Mouse (Mus musculus): Measurements from ENCODE around the gene H2-D1.

The H2-D1 gene

DNA sequence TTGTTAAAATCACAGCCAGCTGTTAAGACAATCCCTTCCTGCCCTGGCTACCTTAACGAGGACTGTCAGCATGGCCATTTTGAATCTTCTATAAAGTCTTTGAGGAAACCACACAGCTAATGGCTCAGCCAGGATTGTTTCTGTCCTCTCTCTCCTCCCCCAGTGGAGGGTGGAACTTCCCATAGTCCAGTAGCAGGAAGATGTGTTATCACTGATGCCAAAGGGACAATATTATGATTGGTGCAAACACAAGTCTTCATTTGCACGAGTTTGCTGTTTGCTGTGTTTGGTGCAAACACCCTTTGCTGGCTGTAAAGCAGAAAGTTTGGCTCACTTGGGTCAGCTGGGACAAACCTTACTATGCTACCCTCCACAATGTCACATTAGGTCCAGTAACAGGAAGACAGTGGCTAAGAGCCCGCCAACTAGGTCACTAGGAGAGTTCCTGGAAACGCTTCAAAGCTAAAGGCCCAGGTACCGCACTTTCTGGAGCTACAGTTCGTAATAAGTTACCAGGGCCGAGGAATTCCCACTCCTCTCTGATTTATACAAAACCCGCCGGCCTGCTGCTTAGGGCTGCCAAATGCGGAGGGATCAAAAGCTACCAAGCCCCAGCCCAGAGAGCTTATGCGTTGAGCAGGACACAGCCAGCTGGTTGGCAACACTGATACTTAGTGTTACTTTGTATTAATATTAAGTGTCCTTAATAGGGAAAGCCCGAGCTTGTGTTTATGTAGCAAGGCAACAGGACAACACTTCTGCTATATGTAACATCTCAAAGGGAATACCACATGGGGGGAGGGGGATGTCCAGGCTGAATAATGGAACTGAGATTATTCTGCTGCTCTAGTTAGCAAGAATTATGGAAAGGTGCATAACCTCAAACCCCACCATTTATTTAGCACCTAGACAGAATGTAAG lies 21.9 kb upstream of the H2-D1 start:
- peak in 1 of 2 experiments; percentile 40 for DNase-seq

DNA sequence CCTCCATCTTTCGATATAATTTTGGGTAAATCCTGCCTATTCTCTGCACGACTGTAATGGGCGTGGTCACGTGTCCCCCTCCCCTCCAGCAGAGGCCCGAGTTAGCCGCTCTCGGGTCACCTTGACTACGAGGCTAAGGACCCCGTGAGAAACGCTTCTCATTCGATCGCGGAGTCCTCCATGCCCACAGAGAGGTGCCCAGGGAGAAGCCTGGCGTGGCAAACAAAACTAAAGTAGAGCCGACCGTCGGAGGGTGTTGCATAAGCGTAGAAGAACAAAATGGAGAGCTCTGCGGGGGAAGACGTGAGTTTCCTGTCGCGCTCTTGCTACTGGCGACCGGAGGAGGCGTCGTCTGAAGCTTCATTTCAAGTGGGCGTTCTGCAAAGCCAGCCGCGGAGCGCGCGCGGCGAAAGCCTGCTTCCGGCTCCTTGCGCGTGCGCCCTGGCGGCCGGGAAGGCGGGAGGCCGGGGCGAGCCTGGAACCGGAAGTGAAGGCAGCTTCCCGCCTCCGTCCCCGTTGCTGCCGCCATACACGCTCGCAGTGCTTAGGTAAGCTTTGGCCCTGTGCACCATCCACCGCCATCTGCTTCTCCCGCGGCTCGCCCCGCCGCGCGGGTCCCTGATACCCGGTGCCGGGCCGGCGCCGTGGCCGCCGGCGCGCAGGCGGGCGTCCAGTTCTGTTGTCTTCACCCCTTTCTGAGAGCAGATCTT lies 21.1 kb upstream of the H2-D1 start, which contains the start of gene Ddx39b:
TSS of gene Ddx39b (plus strand) at position 442 of the 710 bp plus-strand sequence.
- DNase-seq, result peak; percentile 95 to 97

DNA sequence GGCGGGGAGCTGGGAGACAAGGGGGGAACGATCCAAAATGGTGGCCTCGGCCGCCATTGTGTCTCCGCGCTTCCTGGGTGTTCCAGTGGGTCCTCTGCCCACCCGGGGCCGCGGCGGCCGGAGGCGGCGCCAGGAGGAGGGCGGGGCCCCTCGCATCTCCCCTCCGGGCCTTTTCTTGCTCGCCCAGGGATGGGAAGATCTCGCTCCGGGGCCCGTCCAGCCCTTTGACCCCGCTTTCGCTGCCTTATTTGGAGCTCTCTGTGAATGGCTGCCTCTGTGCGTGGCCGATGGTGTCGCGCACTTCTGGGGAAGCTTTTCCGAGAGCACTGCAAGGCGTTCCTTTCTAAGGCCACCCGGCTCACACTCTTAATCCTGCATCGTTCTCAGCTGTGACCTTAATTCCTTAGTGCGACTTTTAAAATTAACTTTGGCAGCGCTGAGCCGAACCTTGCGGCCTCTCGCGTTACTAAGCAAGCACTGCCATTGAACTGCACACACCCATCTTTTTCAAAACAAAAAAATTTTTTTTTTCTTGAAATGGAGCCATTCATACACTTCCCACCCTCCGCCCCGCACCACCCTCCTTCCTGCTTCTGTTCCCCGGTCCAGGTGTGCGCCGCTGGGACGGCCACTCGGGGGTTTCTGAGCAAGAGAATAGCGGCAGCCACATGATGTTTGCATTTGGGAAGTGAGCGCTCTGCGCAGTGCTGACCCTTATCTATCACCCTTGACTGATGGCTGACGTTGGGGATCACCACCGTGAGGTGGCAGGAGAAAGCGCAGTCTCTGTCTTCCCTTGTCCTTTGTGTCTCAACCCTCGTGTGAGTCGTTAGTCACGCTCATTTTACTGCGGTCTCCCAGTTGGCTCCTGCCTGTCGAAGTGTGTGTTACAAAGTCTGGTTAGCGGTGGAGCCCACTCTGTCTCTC lies 20.3 kb upstream of the H2-D1 start:
- peak; percentile 62 to 71 for DNase-seq

DNA sequence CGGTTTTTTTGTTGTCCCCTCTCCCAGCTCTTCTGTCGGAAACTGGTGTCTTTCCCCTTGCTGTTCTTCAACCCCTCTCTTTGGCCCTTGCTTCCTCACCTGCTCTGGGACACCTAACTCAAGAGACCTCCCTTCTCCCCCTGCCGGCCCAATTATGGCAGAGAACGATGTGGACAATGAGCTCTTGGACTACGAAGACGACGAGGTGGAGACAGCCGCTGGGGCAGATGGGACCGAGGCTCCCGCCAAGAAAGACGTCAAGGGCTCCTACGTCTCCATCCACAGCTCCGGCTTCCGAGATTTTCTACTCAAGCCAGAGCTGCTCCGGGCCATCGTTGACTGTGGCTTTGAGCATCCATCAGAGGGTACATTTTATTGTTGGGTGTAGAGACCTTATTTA lies 19.4 kb upstream of the H2-D1 start:
- peak; percentile 81 to 85 for DNase-seq

DNA sequence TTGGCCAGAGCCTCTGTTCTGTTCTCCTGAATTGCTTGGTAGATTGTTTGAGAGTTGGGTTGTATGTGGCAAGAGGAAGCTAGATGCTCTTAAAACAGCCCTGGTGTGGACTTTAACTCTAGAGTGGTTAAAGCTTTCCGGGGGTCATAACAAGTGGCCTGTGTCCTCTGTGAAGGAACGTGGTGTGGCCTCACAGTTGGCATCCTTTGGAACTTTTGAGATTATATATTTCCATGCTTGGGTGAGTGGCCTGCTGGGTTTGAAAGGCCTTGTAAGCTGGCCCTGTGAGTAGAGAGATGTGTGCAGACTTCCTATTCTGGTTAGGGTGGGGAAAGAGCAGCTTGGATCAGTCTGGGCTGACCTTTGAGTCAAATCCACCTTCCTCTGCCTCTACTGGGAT lies 17.5 kb upstream of the H2-D1 start:
- DNase-seq, result no peak

DNA sequence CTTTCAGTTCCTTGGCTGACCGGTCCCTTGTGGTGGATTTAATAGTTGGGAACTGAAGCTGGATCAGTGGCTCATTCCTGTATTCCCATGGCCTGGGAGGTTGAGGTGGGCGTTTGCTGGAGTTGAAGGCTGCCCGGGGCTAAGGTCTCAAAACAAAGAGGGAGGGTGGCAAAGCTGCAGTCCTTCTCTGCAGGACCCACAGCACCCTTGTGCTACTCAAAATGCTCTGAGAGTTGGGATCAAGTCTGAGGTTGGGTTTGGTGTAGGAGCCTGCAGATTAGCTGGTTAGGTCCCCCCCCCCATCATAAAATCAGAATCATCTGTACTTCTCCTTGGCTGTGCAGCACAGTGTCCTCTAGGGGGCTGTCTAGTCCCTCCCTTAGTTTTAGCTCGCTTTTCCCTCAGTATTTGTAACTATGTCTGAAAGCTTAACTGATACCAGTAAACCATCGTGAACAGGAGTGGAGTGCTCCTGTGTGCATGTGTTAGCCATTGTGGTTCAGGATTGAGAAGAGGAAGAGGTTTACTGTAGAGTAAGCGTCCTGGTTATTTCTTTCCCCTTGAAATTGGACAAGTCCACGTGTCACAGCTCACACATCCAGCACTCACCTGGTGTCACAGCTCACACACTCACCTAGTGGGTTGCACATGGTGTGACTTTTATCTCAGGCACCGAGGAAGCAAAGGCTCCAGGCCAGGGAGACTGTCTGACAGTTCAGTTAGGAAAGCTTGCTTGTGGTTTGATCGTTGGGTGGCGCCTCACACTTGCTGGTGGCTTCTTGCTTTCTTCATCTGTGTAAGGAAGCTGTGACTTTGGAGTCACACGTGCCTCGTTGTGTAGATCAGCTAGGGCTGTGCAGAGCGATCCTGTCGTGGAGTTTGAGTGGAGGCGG lies 16.6 kb upstream of the H2-D1 start:
- DNase-seq, result peak in 1 of 2 experiments; percentile 36

GRCm38 (mm10) chr17:35247144-35247543 lies 15.4 kb upstream of the H2-D1 start:
- DNase-seq, result no peak

DNA sequence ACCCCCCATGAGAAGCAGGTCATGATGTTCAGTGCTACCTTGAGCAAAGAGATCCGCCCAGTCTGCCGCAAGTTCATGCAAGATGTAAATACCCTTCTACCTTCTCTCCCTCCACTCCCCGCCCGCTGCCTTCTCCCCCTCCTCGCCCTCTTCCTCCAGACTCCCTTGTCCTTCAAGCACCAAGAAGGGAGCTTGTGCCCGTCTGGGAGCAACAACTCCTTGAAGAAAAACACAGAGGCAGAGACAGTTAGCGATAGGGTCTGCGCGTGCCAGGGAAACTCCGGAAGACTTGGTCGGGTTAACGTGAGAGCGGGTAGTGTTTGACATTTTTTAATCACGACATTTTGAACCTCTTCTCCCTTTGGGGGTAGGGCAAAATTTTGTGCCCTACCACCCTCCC lies 13.5 kb upstream of the H2-D1 start:
- DNase-seq, result no peak

DNA sequence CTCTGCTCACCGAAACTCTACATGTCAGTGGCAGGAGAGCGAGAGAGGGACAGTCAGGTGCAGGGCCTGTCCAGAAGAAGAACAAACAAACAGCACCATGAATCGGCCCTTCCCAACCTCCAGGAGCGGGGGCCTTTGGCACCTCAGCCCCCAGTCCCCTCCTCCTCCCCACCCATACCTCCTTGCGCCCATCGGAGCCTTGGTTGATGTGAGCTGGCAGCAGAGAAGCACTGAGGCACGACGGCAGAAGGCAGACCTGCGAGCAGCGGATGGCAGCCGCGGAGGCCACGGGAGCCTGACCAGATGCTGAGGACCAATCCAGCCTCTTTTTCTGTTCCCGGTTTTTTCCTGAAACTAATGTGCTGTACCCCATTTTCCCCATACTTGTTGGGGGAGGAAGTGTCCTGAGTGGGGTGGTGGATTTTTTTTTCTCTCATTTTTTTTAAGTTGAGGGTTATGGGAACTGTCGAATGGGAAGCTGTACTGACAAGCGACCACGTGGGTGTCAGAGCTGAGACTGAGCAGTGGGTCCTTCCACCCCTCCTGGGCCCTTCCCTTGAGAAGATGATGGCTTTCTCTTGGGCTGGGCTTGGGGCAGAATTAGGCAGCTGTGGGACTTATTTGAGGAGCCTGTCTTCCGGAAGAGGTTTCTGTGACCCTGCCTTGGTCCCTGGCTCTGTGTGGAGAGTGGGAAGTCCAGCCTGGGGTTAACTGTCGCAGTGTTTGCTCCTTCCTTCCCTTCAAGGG lies 12.9 kb upstream of the H2-D1 start:
- peak in 1 of 2 experiments; percentile 26 for DNase-seq

- DNase-seq, result no peak
Measured at GRCm38 (mm10) chr17:35250348-35251120, 12.0 kb upstream of the H2-D1 start.

DNA sequence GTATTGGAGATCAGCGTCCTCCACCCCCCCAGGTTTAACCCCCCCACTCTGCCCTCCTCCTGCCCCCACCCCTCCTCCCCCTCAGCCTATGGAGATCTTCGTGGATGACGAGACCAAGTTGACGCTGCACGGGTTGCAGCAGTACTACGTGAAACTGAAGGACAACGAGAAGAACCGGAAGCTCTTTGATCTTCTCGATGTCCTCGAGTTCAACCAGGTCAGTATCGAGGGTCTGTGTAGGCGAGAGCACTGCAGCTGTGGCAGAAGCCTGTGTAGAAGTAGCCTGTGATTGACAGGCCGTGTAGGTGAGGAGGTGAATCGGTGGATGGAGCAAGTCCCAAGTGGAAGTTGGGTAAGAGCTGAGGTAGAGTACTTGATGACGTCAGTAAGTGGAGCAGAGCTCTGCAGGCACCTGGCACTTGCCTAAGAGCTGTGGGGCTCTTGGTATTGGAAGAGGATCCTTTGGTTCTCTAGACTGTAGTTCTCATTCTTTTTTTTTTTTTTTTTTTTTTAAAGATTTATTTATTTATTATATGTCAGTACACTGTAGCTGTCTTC lies 11.3 kb upstream of the H2-D1 start:
- no peak for DNase-seq

DNA sequence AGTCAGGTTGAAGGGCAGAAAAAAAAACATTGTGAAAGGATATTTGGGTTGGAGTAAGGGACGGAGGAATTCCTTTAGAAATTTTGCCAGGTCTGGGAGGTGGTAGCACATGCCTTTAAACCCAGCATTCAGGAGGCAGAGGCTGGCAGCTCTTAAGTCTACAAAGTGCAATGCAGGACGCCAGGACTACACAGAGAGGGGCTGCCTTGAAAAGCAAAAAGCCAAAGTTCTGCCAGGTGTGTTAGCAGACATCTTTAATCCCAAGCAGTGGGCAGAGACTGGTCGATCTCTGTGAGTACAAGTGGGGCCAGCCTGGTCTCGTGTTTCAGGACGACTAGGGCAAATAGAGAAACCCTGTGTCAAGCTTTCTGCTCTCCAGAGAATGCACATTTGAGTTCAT lies 10.5 kb upstream of the H2-D1 start:
- no peak for DNase-seq

- DNase-seq, result peak in 1 of 2 experiments; percentile 35
Measured at GRCm38 (mm10) chr17:35252619-35253292, 9.8 kb upstream of the H2-D1 start.

GRCm38 (mm10) chr17:35253293-35254093 lies 9.0 kb upstream of the H2-D1 start:
- DNase-seq, result no peak

DNA sequence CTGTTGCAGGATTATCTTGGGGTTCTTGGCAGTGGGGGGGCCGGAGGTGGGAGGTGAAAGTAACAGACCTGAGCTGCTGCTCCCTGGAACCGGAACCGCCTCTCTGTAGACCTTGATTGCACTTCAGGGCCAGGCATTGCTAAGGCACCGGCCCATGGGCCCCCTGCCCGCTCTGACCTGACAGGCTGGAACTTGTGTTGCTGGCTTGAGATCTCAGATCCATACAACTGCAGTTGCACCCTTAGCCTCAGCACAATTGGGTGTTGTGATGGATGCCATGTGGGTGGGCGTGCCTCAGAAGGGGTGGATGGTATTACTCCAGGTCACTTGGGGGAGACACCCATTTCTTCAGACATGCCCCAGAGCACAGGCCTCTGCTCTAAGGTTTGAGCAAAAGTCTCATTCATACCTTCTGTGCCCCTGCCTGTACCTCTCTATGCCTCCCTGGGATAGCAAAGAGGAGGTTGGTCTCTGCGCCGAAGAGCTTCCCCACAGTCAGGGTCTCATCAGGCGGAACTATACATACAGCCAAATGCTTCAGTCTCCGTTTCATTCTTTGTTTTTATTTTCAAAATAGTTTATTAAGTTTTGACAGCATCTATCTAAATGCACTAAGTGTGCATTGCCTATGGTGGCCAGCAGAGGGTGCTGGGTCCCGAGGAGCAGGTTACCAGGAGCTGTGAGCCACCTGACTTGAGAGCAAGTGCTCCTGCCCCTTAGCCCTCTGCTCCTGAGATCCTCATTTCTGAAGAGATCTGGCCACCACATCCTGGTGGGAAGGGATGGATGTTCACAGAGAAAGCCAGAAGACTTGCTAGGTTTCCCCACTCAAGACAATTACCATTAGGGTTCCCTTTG lies 8.1 kb upstream of the H2-D1 start:
- DNase-seq, result peak; percentile 72 to 82

DNA sequence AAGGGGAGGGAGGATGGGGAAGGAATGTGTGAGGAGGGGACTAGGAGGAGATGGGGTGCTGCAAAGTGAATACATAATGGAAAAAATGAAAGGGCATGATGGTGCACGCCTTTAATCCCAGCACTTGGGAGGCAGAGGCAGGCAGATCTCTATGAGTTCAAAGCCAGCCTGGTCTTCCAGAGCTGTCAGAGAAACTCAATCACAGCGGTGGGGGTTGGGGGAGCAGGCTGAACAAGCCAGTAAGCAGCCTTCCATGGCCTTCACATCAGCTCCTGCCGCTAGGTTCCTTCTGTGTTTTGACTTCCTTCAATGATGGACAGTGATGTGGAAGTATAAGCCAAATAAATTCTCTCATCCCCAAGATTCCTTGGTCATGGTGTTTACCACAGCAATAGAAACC lies 7.2 kb upstream of the H2-D1 start:
- peak in 1 of 2 experiments; percentile 22 for DNase-seq

DNA sequence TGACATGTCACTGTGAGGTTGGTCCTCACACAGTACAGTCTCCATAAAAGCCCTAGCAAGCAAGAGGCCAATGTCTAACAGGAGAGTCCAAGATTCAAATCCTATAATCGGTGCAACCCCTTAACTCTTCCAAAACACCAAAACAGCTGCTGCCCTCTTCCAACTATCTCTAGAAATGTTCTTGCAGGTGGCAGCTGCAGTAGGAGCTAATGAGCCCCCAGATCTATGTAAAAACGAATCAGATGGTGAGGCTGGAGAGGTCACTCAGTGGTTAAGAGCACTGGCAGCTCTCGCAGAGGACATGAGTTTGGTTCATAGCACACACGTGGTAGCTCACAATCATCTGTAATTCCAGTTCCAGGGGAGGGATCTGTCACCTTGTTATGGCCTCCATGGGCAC lies 6.8 kb upstream of the H2-D1 start:
- no peak for DNase-seq
